Mouse (Mus musculus): ENCODE measurements at regions not wholly inside any gene's neighbourhood (a gene's known extent, or its start where the extent isn't known, plus 50 kb on each side); places are given as distances from the start of the nearest gene placed in this dataset.

DNA sequence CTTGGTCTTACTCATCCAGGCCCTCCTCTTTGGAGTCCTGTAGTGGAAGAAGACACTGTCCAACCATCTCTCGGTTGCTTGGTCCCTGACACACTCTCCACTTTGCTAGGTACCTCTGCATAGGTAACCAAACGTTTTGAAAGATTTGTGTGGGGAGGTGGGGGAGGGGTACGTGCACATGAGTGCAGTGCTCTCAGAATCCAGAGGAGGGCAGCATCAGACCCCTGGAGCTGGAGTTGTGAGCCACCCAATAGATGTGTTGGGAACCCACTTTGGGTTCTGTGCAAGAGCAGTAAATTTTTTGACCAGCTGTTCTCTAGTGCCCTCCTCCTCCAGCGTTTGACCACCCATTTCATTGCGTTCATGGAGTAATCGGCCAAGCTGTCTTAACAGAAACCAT lies 77.7 kb upstream of the Tshz3 start:
- no peaks in the 10 kb centered on the region for H3K4me1 ChIP-seq (ENCODE audit: control insufficient read depth, insufficient read depth, low read length)
- H3K27ac ChIP-seq (ENCODE audit: insufficient read depth, low read length) = no peak overlapping the region
- TF ChIP-seq POLR2A (IDR thresholded peaks at IDR 0.05; ENCODE audit: low read depth, low read length) = no peak
- TF ChIP-seq CTCF (IDR thresholded peaks at IDR 0.05; ENCODE audit: borderline replicate concordance, insufficient read depth, low read length) = peak; percentile 22; the same call in 1 of the 2 replicates
- H3K4me3 ChIP-seq (ENCODE audit: insufficient read depth, low read length) = no peak overlapping the region

GRCm38 (mm10) chr7:36644252-36644651 lies 53.7 kb upstream of the Tshz3 start:
- Histone ChIP-seq H3K27ac (ENCODE audit: insufficient read depth, low read length) (no peak overlapping the region), H3K4me3 (ENCODE audit: insufficient read depth, low read length) (no peak overlapping the region), H3K4me1 (ENCODE audit: control insufficient read depth, insufficient read depth, low read length) (no peaks in the 10 kb centered on the region)
- TF ChIP-seq CTCF (IDR thresholded peaks at IDR 0.05; ENCODE audit: borderline replicate concordance, insufficient read depth, low read length) = no peak
- TF ChIP-seq POLR2A (IDR thresholded peaks at IDR 0.05; ENCODE audit: low read depth, low read length) = no peak

All from embryonic fibroblast, embryonic 13.5 days (primary cell).